Mouse (Mus musculus) brain, embryonic 14.5 days (tissue): ENCODE measurements around the gene Rnd2. TPM values are rescaled to one million over a fixed set of nuclear protein-coding genes. Genes with fewer than 3 reads are reported as not detected.
A peak's percentile ranks its signal among the peaks of the same experiment; 100 is the strongest.

Source experiments
- DNase-seq: peaks from one replicate; pipeline ENCODE4 v3.0.0-alpha.2; 2011; ENCODE audit warnings: low read depth
- CTCF ChIP-seq: fragments of 200-500 bp; IDR thresholded peaks from 2 replicates; pipeline ENCODE4 v1.5.1; 2012; ENCODE audit warnings: inconsistent platforms, mild to moderate bottlenecking, moderate library complexity, borderline replicate concordance; ENCODE audit not compliant: insufficient read depth, insufficient read length; ENCODE audit errors: extremely low read depth
- POLR2A ChIP-seq: fragments of 200-500 bp; IDR thresholded peaks from 2 replicates; pipeline ENCODE4 v1.6.1; 2012; ENCODE audit warnings: mild to moderate bottlenecking, inconsistent platforms, borderline replicate concordance; ENCODE audit not compliant: poor library complexity, insufficient read depth, insufficient read length, severe bottlenecking; ENCODE audit errors: extremely low read depth
- polyA plus RNA-seq: library from polyadenylated mRNA; depleted of rRNA; stranded (reverse); fragments of >200 nt; gene quantifications from 2 replicates; pipeline ENCODE4 v1.2.3, GENCODE M21; 2012; rRNA removed

The Rnd2 gene
- 139 and 205 TPM in 2 replicates for polyA plus RNA-seq

DNA sequence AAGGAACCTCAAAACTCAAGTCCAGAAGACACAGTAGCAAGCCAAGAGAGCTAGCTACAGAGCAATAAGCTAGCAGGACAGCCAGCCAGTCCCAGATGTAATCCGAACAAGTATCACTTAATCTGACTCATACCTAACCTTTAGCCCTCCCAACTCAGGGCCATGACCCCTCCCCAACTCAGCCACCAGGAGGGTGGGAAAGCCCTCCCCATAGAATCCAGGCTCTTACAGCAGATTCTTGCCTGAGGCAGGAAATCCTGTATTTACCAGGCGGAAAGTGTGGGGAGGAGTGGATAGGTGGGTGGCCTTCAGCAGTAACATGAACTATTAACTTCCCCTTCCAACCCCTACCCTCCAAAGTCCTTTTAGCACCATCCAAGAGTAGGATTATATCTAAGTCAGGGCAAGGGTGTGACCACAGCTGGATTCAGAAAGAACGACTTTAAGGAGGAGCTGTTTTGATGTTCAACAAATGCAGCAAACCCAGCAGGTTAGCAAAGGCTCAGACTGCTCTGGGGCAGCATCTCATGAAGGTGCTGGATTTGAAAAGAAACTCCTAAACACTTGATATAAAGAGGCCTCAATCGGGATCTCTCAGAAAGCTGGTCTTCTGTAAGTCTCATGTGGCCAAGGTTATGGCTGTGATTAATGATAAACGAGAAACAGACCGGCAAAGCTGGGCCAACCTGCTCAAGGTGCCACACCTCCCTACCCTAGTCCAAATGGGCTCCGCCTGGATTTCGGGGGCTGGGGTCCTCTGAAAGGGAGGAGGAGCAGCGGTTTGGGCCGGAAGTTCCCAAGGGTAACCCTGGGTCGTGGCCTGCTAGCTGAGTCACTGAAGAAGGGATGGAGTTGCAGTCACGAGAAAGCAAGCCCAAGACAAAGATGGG, at the start of gene Rnd2:
TSS of gene Rnd2 (plus strand) at position 789 of the 890 bp plus-strand sequence.
- no peak for TF ChIP-seq CTCF
- TF ChIP-seq POLR2A = no peak
- DNase-seq = no peak

DNA sequence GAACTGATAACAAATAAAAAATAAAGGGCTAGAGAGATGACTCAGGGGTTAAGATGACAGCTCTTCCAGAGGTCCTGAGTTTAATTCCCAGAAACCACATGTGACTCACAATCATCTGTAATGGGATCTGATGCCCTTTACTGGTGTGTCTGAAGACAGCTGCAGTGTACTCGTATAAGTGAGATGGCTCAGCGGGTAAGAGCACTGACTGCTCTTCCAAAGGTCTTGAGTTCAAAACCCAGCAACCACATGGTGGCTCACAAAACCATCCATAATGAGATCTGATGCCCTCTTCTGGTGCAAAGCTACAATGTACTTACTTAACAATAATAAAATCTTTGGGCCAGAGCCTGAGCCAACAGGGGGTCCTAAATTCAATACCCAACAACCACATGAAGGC, 49.5 kb upstream of the Rnd2 start:
- TF ChIP-seq CTCF (no peak), POLR2A (no peak)
- DNase-seq = no peak

DNA sequence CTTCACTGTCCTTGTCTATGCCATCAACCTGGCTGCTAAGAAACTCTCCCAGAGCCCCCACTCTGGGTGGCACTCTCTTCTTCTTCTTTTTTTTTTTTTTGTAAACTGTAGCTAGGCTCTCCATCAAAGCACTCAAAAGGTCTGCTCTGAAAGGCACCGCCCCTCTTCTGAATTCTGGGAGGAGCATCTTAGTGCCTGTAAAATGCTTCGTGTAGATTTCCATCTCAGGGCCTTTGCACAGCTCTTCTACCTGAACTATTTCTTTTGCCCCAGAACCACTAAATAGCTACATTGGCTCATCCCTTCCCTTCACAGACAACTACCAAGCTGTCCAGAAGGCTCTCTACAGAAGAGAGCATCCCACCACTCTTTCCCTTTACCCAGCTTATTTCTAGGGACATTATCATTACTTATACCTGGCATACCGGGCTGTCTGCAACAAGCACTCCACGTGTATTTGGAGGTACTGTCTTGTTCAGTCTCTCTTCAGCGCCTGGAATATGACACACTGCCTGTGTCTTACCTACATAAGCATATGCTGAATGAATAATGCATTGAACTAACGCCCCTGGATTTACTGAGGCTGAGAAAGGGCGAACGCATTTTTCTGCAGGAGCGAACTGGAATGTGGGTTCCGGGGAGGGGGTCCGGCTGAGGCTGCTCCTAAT, 48.2 kb upstream of the Rnd2 start:
- TF ChIP-seq POLR2A (no peak), CTCF (no peak)
- peak; percentile 37 for DNase-seq

DNA sequence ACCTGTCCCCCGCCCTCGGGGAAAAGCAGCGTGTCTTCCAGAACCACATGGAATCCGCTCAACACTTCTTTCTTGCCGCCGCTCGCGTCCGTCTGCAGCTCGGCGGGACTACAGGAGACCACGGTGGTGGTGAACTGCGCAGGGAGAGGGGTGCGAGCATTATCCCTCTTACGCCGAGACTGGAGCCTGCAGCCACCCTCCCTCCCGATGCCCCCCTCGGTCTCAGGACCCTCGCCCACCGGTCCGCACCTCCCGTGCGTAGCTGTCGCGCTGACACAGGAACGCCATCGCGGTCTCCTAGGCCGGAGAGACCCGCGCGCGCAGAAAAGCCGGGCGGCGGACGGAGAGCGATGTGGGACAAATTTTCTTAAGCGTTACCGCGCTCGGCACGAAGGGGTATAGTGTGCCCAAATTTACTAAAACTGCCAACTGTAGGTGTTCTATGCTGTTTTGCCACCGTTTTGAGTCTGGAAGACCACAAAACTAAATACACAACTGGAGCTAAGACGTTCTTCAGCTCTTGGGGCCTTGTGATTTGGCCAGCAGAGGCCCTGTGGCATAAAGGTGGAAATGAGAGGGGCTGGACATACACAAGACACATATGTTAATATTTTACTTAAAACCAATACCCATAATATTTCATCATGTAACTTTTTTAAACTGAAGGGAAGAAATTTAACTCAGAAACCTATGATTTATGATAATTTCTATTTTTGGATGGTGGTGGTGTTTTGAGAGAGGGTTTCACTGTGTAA, 47.5 kb upstream of the Rnd2 start, which contains the start of gene Aarsd1:
TSS of gene Aarsd1 (minus strand) at position 515 of the 755 bp plus-strand sequence.
- TF ChIP-seq CTCF (no peak), POLR2A (peak; percentile 46; the same call in 1 of the 2 replicates)
- peak; percentile 95 for DNase-seq

DNA sequence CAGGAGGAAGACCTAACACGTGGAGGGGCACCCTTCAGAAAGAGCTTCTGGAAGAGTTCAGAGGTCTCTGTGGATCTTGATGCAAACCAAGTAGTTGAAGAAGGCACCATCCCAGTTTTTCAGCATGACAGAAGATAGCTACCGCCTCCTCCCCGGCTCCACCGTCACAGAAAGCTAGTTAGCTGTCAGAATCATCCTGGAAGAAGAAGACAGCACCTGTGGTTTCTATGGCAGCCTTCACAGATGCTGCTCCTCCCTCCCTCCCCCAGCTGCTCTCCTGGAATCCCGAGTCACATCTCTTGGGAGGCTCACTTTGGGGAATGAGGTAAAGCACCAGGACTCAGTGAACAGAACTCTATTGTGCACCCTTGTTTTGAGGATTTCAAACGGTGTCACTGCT, 45.8 kb upstream of the Rnd2 start:
- no peak for TF ChIP-seq CTCF
- no peak for TF ChIP-seq POLR2A
- DNase-seq = no peak

DNA sequence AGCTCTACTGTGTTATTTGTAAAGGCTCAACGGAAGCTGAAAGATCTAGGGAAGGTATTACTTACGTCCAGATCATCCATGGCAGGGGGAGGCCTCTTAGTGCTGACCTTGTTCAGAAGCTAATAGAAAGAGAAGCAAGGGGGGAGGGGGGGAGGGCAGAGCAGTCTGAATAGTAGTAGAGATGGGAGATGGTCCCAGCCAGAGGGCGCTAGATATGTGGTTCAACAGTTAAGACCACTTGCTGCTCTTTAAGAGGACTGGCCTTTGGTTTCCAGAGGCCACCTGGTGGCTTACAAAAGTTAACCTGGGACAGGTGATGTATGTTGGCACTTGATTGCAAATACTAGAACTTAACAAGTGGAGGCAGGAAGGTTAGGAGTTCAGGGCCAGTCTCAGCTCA, 45.2 kb upstream of the Rnd2 start:
- DNase-seq = peak; percentile 25
- TF ChIP-seq POLR2A = no peak
- peak; percentile 6; the same call in 1 of the 2 replicates for TF ChIP-seq CTCF

DNA sequence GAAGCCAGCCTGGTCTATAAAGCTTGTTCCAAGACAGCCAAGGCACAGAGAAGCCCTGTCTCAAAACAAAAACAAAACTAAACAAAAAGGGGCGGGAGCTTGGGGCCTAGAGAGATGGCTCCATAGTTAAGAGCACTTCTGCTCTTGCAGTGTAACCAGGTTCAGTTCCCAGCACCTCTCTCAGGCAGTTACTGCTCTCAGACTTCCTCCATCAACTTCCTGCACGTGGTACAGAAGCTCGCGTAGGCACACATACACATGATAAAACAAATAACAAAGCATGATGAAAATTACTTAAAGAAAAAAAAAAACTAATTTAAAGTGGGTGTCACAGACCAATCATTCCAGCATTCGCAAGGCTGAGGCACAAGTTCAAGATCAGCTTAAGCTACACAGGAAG, 44.7 kb upstream of the Rnd2 start:
- no peak for TF ChIP-seq CTCF
- no peak for TF ChIP-seq POLR2A
- DNase-seq = no peak

DNA sequence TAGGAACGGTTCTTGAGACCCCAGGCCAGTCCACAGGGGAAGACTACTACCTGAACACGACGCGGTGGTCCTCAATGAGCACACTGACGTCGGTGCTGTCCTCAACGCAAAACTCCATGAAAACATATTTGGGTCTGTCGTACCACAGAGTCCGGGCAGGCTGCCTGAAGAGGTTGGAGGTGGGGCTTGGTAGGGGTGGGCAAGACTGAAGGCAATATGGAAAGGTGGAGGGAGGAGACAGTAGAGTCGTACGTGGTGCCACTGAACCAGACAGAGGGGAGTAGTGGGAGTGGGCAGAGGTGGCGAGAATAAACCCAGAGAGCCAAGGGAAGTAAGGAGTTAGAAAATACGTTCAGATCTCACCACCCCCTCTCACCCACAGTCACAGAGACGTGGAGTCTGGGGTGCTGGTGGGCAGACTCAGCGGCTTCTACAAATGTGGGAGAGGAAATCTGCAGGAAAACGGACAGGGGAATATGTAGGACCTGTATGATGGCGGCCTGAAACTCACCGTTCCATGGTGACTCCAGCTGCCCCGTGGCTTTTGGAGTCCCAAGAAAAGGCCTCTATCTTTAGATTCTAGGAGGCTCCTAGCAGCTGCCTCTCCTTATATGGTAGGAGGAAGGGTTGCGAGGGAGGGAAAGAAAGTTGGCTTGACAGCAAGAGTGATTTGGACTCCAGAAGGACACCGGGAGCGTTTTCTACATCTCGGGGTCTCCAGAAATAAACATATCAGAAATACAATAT, 40.5 kb upstream of the Rnd2 start, which contains the start of gene Gm27029:
TSS of gene Gm27029 (minus strand) at position 692 of the 747 bp plus-strand sequence.
- peak; percentile 11 for DNase-seq
- TF ChIP-seq POLR2A (no peak), CTCF (no peak)

DNA sequence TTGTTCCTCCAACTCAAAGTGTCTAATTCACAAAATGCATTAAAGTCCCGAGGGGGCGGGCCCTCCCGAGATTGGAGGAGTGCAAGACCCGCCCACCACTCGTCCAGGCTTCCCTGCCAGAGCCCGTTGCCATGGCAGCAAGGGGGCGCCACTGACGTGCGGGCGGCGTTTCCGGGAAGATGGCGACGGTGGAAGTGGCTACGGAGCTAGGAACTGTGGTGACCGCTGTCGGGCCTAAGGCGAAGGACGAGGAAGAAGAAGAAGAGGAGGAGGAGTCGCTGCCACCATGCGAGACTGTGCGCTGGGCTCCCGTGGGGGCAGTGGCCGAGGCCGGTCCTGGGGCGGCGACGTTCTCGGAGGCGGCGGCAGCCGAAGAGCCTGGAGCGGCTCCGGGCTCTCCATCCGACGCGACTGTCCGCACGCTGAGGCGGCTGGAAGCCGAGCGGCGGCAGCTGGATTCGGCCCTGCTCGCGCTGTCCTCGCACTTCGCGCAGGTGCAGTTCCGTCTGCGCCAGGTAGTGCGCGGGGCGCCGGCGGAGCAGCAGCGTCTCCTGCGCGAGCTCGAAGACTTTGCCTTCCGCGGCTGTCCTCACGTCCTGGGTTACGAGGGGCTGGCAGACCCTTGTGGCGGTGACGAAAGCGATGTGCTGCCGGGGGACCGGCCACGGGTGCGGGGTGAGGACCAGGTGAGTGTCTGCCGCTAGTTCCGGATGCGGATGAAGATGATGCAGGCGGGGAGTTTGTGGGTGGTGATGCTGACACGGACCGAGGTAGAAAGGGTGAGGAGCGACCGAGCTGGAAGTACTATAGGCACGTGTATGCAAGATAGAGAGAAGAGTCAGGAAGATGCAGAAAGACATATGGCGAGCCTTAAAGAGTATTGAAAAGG, 39.6 kb upstream of the Rnd2 start, which contains the start of the genes Rundc1 and Ptges3l:
TSS of gene Rundc1 (plus strand) at position 161 of the 889 bp plus-strand sequence.
TSS of gene Ptges3l (minus strand) at position 409 of the 889 bp plus-strand sequence.
- peak; percentile 98 for DNase-seq
- 0 out of 2 replicates have a peak, but pooled peaks have one; percentile 16 for TF ChIP-seq POLR2A
- no peak for TF ChIP-seq CTCF
